Mouse (Mus musculus) heart, embryonic 14.5 days (tissue): ENCODE results near the gene Tcirg1. TPM values are rescaled to one million over a fixed set of nuclear protein-coding genes. Genes with fewer than 3 reads are reported as not detected.

Experiments
- ATAC-seq: fragments of 200-750 bp; cut with Nextera tagmentation; 2 replicates; pipeline ENCODE4 v1.8.0; 2017; ENCODE audit warnings: low read depth, moderate TSS enrichment; ENCODE audit not compliant: insufficient number of reproducible peaks, insufficient read depth, low FRiP score
- H3K27ac ChIP-seq, 2 experiments: fragments of 200-500 bp in 1 of 2; fragments of 300-500 bp in 1 of 2; sonication (generic) in 1 of 2; replicated peaks in 1 of 2; 2 replicates each; pipeline ENCODE4 v1.5.1; 2012 to 2014; ENCODE audit warnings: low read depth in 2 of 2, low read length in 2 of 2, control low read depth in 1 of 2, mild to moderate bottlenecking in 1 of 2, mixed read lengths in 1 of 2; ENCODE audit not compliant: control insufficient read depth in 1 of 2, insufficient read depth in 1 of 2
- H3K27me3 ChIP-seq: fragments of 300-500 bp; sonication (generic); 2 replicates; pipeline ENCODE4 v1.6.1; 2014; ENCODE audit warnings: mild to moderate bottlenecking, low read length, control low read depth; ENCODE audit not compliant: control insufficient read depth, insufficient read depth
- H3K36me3 ChIP-seq: fragments of 300-500 bp; sonication (generic); 2 replicates; pipeline ENCODE4 v1.6.1; 2014; ENCODE audit warnings: mild to moderate bottlenecking, control low read depth, low read length, mixed read lengths; ENCODE audit not compliant: control insufficient read depth, insufficient read depth
- H3K4me1 ChIP-seq, 2 experiments: fragments of 200-500 bp in 1 of 2; fragments of 300-500 bp in 1 of 2; sonication (generic) in 1 of 2; 2 replicates each; pipeline ENCODE4 v1.6.1; 2012 to 2014; ENCODE audit warnings: low read length in 2 of 2, control low read depth in 1 of 2, mixed read lengths in 1 of 2; ENCODE audit not compliant: control insufficient read depth in 2 of 2, insufficient read depth in 2 of 2
- H3K4me2 ChIP-seq: fragments of 300-500 bp; sonication (generic); 2 replicates; pipeline ENCODE4 v1.6.1; 2014; ENCODE audit warnings: mild to moderate bottlenecking, low read length
- H3K4me3 ChIP-seq, 2 experiments: fragments of 200-500 bp in 1 of 2; fragments of 300-500 bp in 1 of 2; sonication (generic) in 1 of 2; 2 replicates each; pipeline ENCODE4 v1.5.1; 2012 to 2014; ENCODE audit warnings: low read length in 2 of 2, mild to moderate bottlenecking in 2 of 2, control low read depth in 1 of 2, low read depth in 1 of 2, moderate library complexity in 1 of 2; ENCODE audit not compliant: control insufficient read depth in 1 of 2, insufficient read depth in 1 of 2
- H3K9ac ChIP-seq: fragments of 300-500 bp; sonication (generic); 2 replicates; pipeline ENCODE4 v1.6.1; 2014; ENCODE audit warnings: mild to moderate bottlenecking, low read length
- H3K9me3 ChIP-seq: fragments of 300-500 bp; sonication (generic); 2 replicates; pipeline ENCODE4 v1.6.1; 2016; ENCODE audit warnings: low read length, control low read depth; ENCODE audit not compliant: control insufficient read depth
- WGBS: fragments of 180-500 bp; shearing (Covaris S2); extraction: QIAGEN DNeasy Blood & Tissue Kit; methylation state at CpG from one replicate; pipeline ENCODE4 v1.1.7; 2014; 5-methylcytosine and 5-hydroxymethylcytosine counted together
- polyA plus RNA-seq: library from polyadenylated mRNA; unstranded; fragments of >200 nt; fragmentation: Nextera tagmentation; extraction: Ambion mirVana; gene quantifications from 2 replicates; pipeline ENCODE4 v1.2.1, GENCODE M21; 2014

The Tcirg1 gene
- polyA plus RNA-seq, 1 experiment from 2014 or later = 17.1 TPM

DNA sequence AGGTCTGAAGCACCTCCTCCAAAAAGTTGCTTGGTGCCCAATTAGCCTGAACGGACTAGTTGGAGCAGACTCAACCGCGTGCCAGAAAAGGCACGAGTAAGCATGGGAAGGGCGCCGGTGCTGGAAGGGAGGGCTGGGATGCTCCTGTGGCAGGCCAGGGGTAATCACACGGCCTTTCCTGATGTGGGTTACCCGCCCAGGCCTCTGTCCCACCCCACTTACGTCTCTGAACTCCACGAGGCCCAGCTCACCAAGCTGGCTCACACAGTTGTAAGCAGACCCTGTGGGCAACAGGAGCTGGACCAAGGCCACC, 2.6 kb downstream of the Tcirg1 start:
- H3K4me3 ChIP-seq = no peak overlapping the region
- H3K4me1 ChIP-seq = peaks cover 15 to 18% of the 10 kb centered on the region in 2 experiments; a peak in 3 of 4 replicates
- H3K27me3 ChIP-seq = no peaks in the 10 kb centered on the region
- H3K27ac ChIP-seq = peak overlapping the region in 1 of 2 experiments; percentile 82; a peak in 1 of 4 replicates
- WGBS = 69% methylated on average over 10 of the region's 10 CpGs
- H3K9ac ChIP-seq = no peak overlapping the region
- no peaks in the 10 kb centered on the region for H3K9me3 ChIP-seq
- ATAC-seq = no peak
- H3K4me2 ChIP-seq = peak overlapping the region; percentile 69
- H3K36me3 ChIP-seq = peaks cover 51% of the 10 kb centered on the region

- Histone ChIP-seq H3K27ac (no peak overlapping the region), H3K4me2 (no peak overlapping the region), H3K9me3 (no peaks in the 10 kb centered on the region), H3K4me1 (peaks cover 15 to 18% of the 10 kb centered on the region in 2 experiments; a peak in 3 of 4 replicates), H3K4me3 (no peak overlapping the region), H3K36me3 (peaks cover 50% of the 10 kb centered on the region), H3K9ac (no peak overlapping the region), H3K27me3 (no peaks in the 10 kb centered on the region)
- ATAC-seq = no peak
- WGBS = 76% methylated on average over 25 of the region's 25 CpGs
These were observed 3.1 kb downstream of the Tcirg1 start for GRCm38 (mm10) chr19:3903648-3904362.

- WGBS = 85% methylated on average over 12 of the region's 12 CpGs
- Histone ChIP-seq H3K27me3 (no peaks in the 10 kb centered on the region), H3K9me3 (no peaks in the 10 kb centered on the region), H3K27ac (no peak overlapping the region), H3K36me3 (peaks cover 47% of the 10 kb centered on the region), H3K4me1 (peaks cover 15 to 17% of the 10 kb centered on the region in 2 experiments; a peak in 3 of 4 replicates), H3K4me3 (no peak overlapping the region), H3K4me2 (no peak overlapping the region), H3K9ac (no peak overlapping the region)
- no peak for ATAC-seq
These were observed 4.0 kb downstream of the Tcirg1 start for GRCm38 (mm10) chr19:3902966-3903365.

DNA sequence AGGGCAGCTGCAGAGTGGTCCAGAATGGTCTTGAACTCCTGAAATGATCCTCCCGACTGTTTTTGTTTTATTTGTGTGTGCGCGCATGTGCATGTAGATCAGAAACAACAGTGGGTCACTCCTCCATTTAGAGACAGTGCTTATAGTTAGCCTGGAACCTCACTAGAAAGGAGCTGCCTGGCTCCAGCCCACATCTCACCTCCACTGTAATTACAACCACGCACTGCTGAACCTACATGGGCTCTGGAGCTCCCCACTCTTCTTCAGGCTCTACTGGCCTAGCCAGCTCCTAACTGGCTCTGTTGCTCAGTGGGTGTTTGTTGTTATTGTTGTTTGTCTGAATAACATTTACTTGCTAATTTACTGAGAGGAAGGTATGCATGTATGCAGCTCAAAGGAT, 7.3 kb downstream of the Tcirg1 start:
- no peak for ATAC-seq
- Histone ChIP-seq H3K27ac (no peak overlapping the region), H3K9me3 (no peaks in the 10 kb centered on the region), H3K4me1 (peaks cover 6 to 10% of the 10 kb centered on the region in 2 experiments; a peak in 2 of 4 replicates), H3K36me3 (peaks cover 80% of the 10 kb centered on the region), H3K9ac (no peak overlapping the region), H3K4me3 (no peak overlapping the region), H3K27me3 (no peaks in the 10 kb centered on the region), H3K4me2 (no peak overlapping the region)
- 94% methylated on average over 4 of the region's 4 CpGs for WGBS

DNA sequence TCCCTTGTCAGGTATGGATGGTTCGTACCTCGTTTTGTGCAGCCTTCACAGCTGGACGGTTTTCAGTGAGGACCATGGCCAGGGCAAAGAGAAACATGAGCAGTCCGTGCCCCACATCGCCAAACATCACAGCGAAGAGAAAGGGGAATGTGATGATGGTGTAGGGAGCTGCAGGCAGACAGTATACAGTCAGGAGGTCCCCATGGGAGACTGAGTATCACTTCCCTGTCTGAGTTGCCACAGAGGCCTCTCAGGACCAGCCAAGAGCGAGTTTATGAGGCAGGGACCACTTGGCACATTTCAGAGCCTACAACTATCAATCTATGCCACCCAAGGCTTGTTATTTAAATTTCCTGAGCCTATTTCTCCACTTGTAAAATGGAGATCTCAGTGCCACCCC, 8.0 kb downstream of the Tcirg1 start:
- Histone ChIP-seq H3K4me3 (no peak overlapping the region), H3K27me3 (no peaks in the 10 kb centered on the region), H3K27ac (no peak overlapping the region), H3K9ac (no peak overlapping the region), H3K9me3 (no peaks in the 10 kb centered on the region), H3K4me1 (peaks cover 6 to 15% of the 10 kb centered on the region in 2 experiments; a peak in 3 of 4 replicates), H3K36me3 (peaks cover 84% of the 10 kb centered on the region), H3K4me2 (no peak overlapping the region)
- ATAC-seq = no peak
- WGBS = 84% methylated on average over 7 of the region's 7 CpGs

DNA sequence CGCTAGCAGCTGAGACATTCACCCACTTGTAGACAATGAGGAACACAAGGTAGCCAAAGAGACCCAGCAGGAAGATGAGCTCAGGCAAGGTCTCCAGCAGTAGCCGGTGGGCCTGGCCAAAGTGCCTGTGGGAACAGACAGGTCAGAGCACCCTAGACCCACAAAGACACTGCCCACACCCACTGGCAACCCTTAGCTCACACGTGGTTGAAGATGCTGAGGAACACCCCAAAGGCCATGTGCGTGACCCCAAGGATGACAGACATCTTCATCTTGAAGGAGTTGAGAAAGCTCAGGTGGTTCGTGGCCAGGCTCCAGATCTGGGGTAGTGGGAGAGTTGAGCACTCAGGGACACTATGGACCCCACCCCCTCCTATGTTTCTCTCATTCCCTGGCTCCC, 9.4 kb downstream of the Tcirg1 start:
- Histone ChIP-seq H3K27me3 (no peaks in the 10 kb centered on the region), H3K9me3 (no peaks in the 10 kb centered on the region), H3K27ac (no peak overlapping the region), H3K4me3 (no peak overlapping the region), H3K9ac (no peak overlapping the region), H3K4me2 (no peak overlapping the region), H3K36me3 (peaks cover 84% of the 10 kb centered on the region), H3K4me1 (peaks cover 14 to 24% of the 10 kb centered on the region in 2 experiments)
- ATAC-seq = no peak
- WGBS = 91% methylated on average over 5 of the region's 5 CpGs

GRCm38 (mm10) chr19:3896208-3896607, 10.7 kb downstream of the Tcirg1 start:
- no peak overlapping the region for H3K27ac ChIP-seq
- no peak overlapping the region for H3K4me3 ChIP-seq
- no peak overlapping the region for H3K4me2 ChIP-seq
- H3K4me1 ChIP-seq = peaks cover 14 to 24% of the 10 kb centered on the region in 2 experiments
- no peaks in the 10 kb centered on the region for H3K27me3 ChIP-seq
- no peaks in the 10 kb centered on the region for H3K9me3 ChIP-seq
- H3K9ac ChIP-seq = no peak overlapping the region
- 93% methylated on average over 10 of the region's 10 CpGs for WGBS
- peaks cover 84% of the 10 kb centered on the region for H3K36me3 ChIP-seq
- ATAC-seq = no peak

DNA sequence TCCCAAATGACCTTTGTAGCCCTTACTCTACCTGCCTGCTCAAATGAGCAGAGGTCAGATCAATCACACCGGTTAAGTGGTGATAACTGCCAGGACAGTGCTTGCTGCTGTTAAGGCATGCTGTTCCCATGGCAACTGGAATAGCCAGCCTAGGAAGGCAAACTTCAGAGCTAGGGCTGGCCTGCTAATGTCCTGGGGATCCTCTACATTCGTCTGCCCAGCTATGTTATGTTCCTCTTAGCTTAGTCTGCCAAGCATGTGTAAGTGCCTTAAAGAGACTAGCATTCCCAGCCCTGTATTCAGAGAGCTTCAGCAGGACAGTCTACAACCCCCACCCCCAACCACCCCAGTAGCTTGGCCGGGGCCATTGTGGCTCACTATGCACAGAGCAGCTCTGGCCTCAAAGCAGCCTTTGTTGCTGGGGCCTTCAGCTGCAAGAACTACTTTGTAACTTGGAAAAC, 11.7 kb downstream of the Tcirg1 start:
- no peak for ATAC-seq

More for the DNA sequence above, 11.7 kb downstream of the Tcirg1 start:
- Histone ChIP-seq H3K27ac (no peak overlapping the region), H3K36me3 (peaks cover 94% of the 10 kb centered on the region), H3K9me3 (no peaks in the 10 kb centered on the region), H3K4me2 (no peak overlapping the region), H3K4me3 (no peak overlapping the region), H3K9ac (no peak overlapping the region), H3K4me1 (peaks cover 14 to 24% of the 10 kb centered on the region in 2 experiments), H3K27me3 (no peaks in the 10 kb centered on the region)
- 27% methylated on average over 3 of the region's 3 CpGs for WGBS
